Mouse (Mus musculus): ENCODE data around the gene Lrch1. TPM values are rescaled to one million over a fixed set of nuclear protein-coding genes. Genes with fewer than 3 reads are reported as not detected.

The Lrch1 gene
- polyA plus RNA-seq (2017; shearing (Covaris generic)) = 36.4 TPM

DNA sequence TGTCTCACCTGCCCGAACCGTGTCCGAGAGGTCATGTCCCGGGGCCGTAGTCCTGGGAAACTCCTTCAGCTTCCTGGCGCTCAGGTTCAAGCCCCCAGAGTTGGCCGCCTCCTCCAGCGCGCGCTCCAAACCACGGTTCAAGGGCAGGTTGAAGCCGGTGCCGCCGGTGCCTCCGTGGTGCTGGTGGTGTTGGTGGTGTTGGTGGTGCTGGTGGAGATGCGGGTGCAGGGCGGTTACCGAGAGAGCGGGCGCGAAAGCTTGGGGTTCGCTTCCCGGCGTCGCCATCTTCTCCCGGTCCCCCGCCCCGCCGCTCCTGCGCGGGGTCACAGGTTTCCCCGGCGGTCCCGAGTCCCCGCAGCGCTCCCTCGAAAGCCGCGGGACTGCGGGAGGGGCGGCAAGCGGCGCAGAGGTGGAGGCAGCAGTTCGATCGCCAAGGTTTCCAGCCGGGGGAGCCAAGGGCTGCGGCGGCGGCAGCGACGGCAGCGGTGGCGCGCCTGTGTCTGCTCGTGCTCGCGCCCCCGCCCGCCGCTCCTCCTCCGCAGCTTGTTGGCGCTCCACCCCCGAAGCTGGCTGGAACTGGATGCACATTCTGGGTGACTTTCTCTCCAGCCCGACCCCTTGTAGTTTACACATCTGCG, at the start of gene Lrch1:
Gene Lrch1 (minus strand): TSS at position 501 of the 638 bp plus-strand sequence.

DNA sequence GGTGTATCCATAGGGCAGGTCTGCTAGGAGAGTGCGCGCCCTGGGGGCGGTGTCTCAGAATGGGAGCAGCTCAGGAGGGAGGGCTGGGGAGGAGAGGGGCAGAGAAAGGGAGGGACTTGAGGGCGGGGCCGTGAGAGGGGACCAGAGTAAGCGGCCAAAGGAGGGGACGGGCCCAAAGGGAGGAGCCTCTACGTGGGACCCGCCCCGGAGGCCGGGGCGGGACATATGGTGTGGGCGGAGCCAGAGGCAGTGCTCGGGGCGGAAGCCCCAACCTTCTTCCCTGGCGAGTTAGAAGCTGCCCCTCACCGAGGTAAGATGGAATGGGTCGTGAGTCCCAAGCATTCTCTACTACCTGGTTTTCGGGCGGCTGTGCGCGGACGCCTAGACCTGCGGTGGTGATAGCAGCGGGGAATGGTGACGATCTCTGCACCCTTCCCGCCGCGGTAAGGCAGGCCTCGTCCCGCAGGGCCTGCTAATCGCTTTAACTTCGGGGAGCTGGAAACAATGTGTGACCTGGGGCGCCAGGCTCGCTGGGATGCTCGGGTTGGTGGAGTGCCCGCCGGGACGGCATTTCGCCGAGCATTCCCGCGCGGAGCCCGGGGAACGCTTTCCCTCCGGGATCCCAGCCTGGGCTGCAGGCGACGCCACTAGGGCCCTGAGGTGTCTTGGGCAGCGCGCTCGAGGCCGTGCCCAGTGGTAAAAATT, 215.4 kb downstream of the Lrch1 start, which contains the start of gene Esd:
Gene Esd (plus strand): TSS at position 219 of the 705 bp plus-strand sequence.

Other genes starting within 250 kb of the Lrch1 start
- 197 TPM for gene Esd, start 215.6 kb downstream of the Lrch1 start, polyA plus RNA-seq (2017; shearing (Covaris generic))
- 0.65 TPM for gene Rubcnl, start 68.2 kb upstream of the Lrch1 start, polyA plus RNA-seq (2017; shearing (Covaris generic))
- not detected for gene Lrrc63, start 183.0 kb upstream of the Lrch1 start, polyA plus RNA-seq (2017; shearing (Covaris generic))
- 1,494 TPM for gene Lcp1, start 183.2 kb upstream of the Lrch1 start, polyA plus RNA-seq (2017; shearing (Covaris generic))